Mouse (Mus musculus): ENCODE results near the gene Krtap9-5. TPM values are rescaled to one million over a fixed set of nuclear protein-coding genes. Genes with fewer than 3 reads are reported as not detected.

Krtap9-5 gene
- total RNA-seq (2014; rRNA removed; ENCODE audit: low replicate concordance) (not detected in 2 replicates), polyA plus RNA-seq (2015; fragmentation: Nextera tagmentation; extraction: Ambion mirVana) (not detected in 2 replicates)

- DNase-seq (ENCODE audit: low spot score) (no peak), ATAC-seq (ENCODE audit: insufficient read depth, low read depth) (no peak)
- no peak for TF ChIP-seq EP300 (IDR thresholded peaks at IDR 0.05; ENCODE audit: low read depth)
- TF ChIP-seq CTCF (IDR thresholded peaks at IDR 0.05; ENCODE audit: low read depth) = no peak
- Histone ChIP-seq H3K27me3 (ENCODE audit: control insufficient read depth, insufficient read depth, low read length) (no peaks in the 10 kb centered on the region), H3K4me3 (ENCODE audit: low read depth, low read length) (no peak within 1 kb of the TSS), H3K27ac (ENCODE audit: low read depth) (no peak within 1 kb of the TSS), H3K9ac (replicated peaks; ENCODE audit: low read depth, low read length) (no peak within 1 kb of the TSS), H3K4me2 (ENCODE audit: low read depth, low read length) (no peak within 1 kb of the TSS), H3K4me1 (ENCODE audit: control insufficient read depth, insufficient read depth) (no peaks in the 10 kb centered on the region), H3K9me3 (replicated peaks; ENCODE audit: control insufficient read depth, low read length) (no peaks in the 10 kb centered on the region), H3K36me3 (replicated peaks; ENCODE audit: control insufficient read depth, insufficient read depth, low read length) (no peaks in the 10 kb centered on the region)
- 72% methylated on average over 2 of the region's 2 CpGs for WGBS
Observed at GRCm38 (mm10) chr11:99948175-99948574, at the start of gene Krtap9-5. Gene Krtap9-5, plus strand, starts transcription at chr11:99948475.

GRCm38 (mm10) chr11:99907620-99908019, 40.7 kb upstream of the Krtap9-5 start, which contains the start of gene Krtap31-1:
Gene Krtap31-1, plus strand, starts transcription at chr11:99907920.
- Histone ChIP-seq H3K4me1 (ENCODE audit: control insufficient read depth, insufficient read depth) (no peaks in the 10 kb centered on the region), H3K27me3 (ENCODE audit: control insufficient read depth, insufficient read depth, low read length) (no peaks in the 10 kb centered on the region), H3K36me3 (replicated peaks; ENCODE audit: control insufficient read depth, insufficient read depth, low read length) (no peaks in the 10 kb centered on the region), H3K9ac (replicated peaks; ENCODE audit: low read depth, low read length) (no peak within 1 kb of the TSS), H3K4me3 (ENCODE audit: low read depth, low read length) (no peak within 1 kb of the TSS), H3K9me3 (replicated peaks; ENCODE audit: control insufficient read depth, low read length) (no peaks in the 10 kb centered on the region), H3K4me2 (ENCODE audit: low read depth, low read length) (no peak within 1 kb of the TSS), H3K27ac (ENCODE audit: low read depth) (no peak within 1 kb of the TSS)
- DNase-seq (ENCODE audit: low spot score) = no peak
- TF ChIP-seq CTCF (IDR thresholded peaks at IDR 0.05; ENCODE audit: low read depth) (no peak), EP300 (IDR thresholded peaks at IDR 0.05; ENCODE audit: low read depth) (no peak)
- 67% methylated on average over 2 of the region's 2 CpGs for WGBS
- no peak for ATAC-seq (ENCODE audit: insufficient read depth, low read depth)

- H3K27ac ChIP-seq (ENCODE audit: low read depth) = no peak within 1 kb of the TSS
- H3K36me3 ChIP-seq (replicated peaks; ENCODE audit: control insufficient read depth, insufficient read depth, low read length) = no peaks in the 10 kb centered on the region
- TF ChIP-seq CTCF (IDR thresholded peaks at IDR 0.05; ENCODE audit: low read depth) (no peak), EP300 (IDR thresholded peaks at IDR 0.05; ENCODE audit: low read depth) (no peak)
- H3K4me3 ChIP-seq (ENCODE audit: low read depth, low read length) = no peak within 1 kb of the TSS
- H3K9me3 ChIP-seq (replicated peaks; ENCODE audit: control insufficient read depth, low read length) = no peaks in the 10 kb centered on the region
- no peaks in the 10 kb centered on the region for H3K27me3 ChIP-seq (ENCODE audit: control insufficient read depth, insufficient read depth, low read length)
- DNase-seq (ENCODE audit: low spot score) (no peak), ATAC-seq (ENCODE audit: insufficient read depth, low read depth) (no peak)
- no peak within 1 kb of the TSS for H3K9ac ChIP-seq (replicated peaks; ENCODE audit: low read depth, low read length)
- H3K4me2 ChIP-seq (ENCODE audit: low read depth, low read length) = no peak within 1 kb of the TSS
- no peaks in the 10 kb centered on the region for H3K4me1 ChIP-seq (ENCODE audit: control insufficient read depth, insufficient read depth)
- 82% methylated on average over 3 of the region's 3 CpGs for WGBS
Observed at GRCm38 (mm10) chr11:99914451-99914850, 33.8 kb upstream of the Krtap9-5 start, which contains the start of gene Gm11565. Gene Gm11565, plus strand, starts transcription at chr11:99914751.

GRCm38 (mm10) chr11:99935991-99936390, 12.3 kb upstream of the Krtap9-5 start, which contains the start of gene Krtap31-2:
Gene Krtap31-2, plus strand, starts transcription at chr11:99936291.
- no peak within 1 kb of the TSS for H3K4me3 ChIP-seq (ENCODE audit: low read depth, low read length)
- DNase-seq (ENCODE audit: low spot score) (no peak), ATAC-seq (ENCODE audit: insufficient read depth, low read depth) (no peak)
- WGBS = 76% methylated on average over 1 of the region's 1 CpGs
- H3K27ac ChIP-seq (ENCODE audit: low read depth) = no peak within 1 kb of the TSS
- TF ChIP-seq EP300 (IDR thresholded peaks at IDR 0.05; ENCODE audit: low read depth) (no peak), CTCF (IDR thresholded peaks at IDR 0.05; ENCODE audit: low read depth) (no peak)
- H3K27me3 ChIP-seq (ENCODE audit: control insufficient read depth, insufficient read depth, low read length) = no peaks in the 10 kb centered on the region
- no peaks in the 10 kb centered on the region for H3K9me3 ChIP-seq (replicated peaks; ENCODE audit: control insufficient read depth, low read length)
- H3K9ac ChIP-seq (replicated peaks; ENCODE audit: low read depth, low read length) = no peak within 1 kb of the TSS
- H3K36me3 ChIP-seq (replicated peaks; ENCODE audit: control insufficient read depth, insufficient read depth, low read length) = no peaks in the 10 kb centered on the region
- no peaks in the 10 kb centered on the region for H3K4me1 ChIP-seq (ENCODE audit: control insufficient read depth, insufficient read depth)
- no peak within 1 kb of the TSS for H3K4me2 ChIP-seq (ENCODE audit: low read depth, low read length)

- H3K4me1 ChIP-seq (ENCODE audit: control insufficient read depth, insufficient read depth) = no peaks in the 10 kb centered on the region
- 78% methylated on average over 9 of the region's 9 CpGs for WGBS
- no peaks in the 10 kb centered on the region for H3K27me3 ChIP-seq (ENCODE audit: control insufficient read depth, insufficient read depth, low read length)
- no peaks in the 10 kb centered on the region for H3K36me3 ChIP-seq (replicated peaks; ENCODE audit: control insufficient read depth, insufficient read depth, low read length)
- no peak for DNase-seq (ENCODE audit: low spot score)
- no peak overlapping the region for H3K4me2 ChIP-seq (ENCODE audit: low read depth, low read length)
- H3K4me3 ChIP-seq (ENCODE audit: low read depth, low read length) = no peak overlapping the region
- H3K27ac ChIP-seq (ENCODE audit: low read depth) = no peak overlapping the region
- H3K9me3 ChIP-seq (replicated peaks; ENCODE audit: control insufficient read depth, low read length) = no peaks in the 10 kb centered on the region
- TF ChIP-seq EP300 (IDR thresholded peaks at IDR 0.05; ENCODE audit: low read depth) = no peak
- no peak for TF ChIP-seq CTCF (IDR thresholded peaks at IDR 0.05; ENCODE audit: low read depth)
- no peak overlapping the region for H3K9ac ChIP-seq (replicated peaks; ENCODE audit: low read depth, low read length)
- no peak for ATAC-seq (ENCODE audit: insufficient read depth, low read depth)
Observed at GRCm38 (mm10) chr11:99937751-99938264, 10.5 kb upstream of the Krtap9-5 start.

- Histone ChIP-seq H3K4me2 (ENCODE audit: low read depth, low read length) (no peak overlapping the region), H3K27ac (ENCODE audit: low read depth) (no peak overlapping the region), H3K4me1 (ENCODE audit: control insufficient read depth, insufficient read depth) (no peaks in the 10 kb centered on the region), H3K36me3 (replicated peaks; ENCODE audit: control insufficient read depth, insufficient read depth, low read length) (no peaks in the 10 kb centered on the region), H3K27me3 (ENCODE audit: control insufficient read depth, insufficient read depth, low read length) (no peaks in the 10 kb centered on the region), H3K9ac (replicated peaks; ENCODE audit: low read depth, low read length) (no peak overlapping the region), H3K9me3 (replicated peaks; ENCODE audit: control insufficient read depth, low read length) (no peaks in the 10 kb centered on the region), H3K4me3 (ENCODE audit: low read depth, low read length) (no peak overlapping the region)
- DNase-seq (ENCODE audit: low spot score) (no peak), ATAC-seq (ENCODE audit: insufficient read depth, low read depth) (no peak)
- 53% methylated on average over 6 of the region's 6 CpGs for WGBS
- TF ChIP-seq CTCF (IDR thresholded peaks at IDR 0.05; ENCODE audit: low read depth) = no peak
- no peak for TF ChIP-seq EP300 (IDR thresholded peaks at IDR 0.05; ENCODE audit: low read depth)
Observed at GRCm38 (mm10) chr11:99964213-99964612, 15.9 kb downstream of the Krtap9-5 start.

All from heart, postnatal 0 days (tissue).